Mouse (Mus musculus) urinary bladder, postnatal 4 days (tissue): Measurements from ENCODE around the gene Lpo.
"Not testable (repeated sequence)": the region's sequence is repeated elsewhere in the genome, so short reads cannot be mapped to it uniquely, and the experiment has no call there.

Source experiments
- DNase-seq, 2 experiments: peaks; one replicate each; pipeline ENCODE4 v3.0.0; 2021 to 2022; ENCODE audit warnings: low spot score in 2 of 2

Gene Lpo

DNA sequence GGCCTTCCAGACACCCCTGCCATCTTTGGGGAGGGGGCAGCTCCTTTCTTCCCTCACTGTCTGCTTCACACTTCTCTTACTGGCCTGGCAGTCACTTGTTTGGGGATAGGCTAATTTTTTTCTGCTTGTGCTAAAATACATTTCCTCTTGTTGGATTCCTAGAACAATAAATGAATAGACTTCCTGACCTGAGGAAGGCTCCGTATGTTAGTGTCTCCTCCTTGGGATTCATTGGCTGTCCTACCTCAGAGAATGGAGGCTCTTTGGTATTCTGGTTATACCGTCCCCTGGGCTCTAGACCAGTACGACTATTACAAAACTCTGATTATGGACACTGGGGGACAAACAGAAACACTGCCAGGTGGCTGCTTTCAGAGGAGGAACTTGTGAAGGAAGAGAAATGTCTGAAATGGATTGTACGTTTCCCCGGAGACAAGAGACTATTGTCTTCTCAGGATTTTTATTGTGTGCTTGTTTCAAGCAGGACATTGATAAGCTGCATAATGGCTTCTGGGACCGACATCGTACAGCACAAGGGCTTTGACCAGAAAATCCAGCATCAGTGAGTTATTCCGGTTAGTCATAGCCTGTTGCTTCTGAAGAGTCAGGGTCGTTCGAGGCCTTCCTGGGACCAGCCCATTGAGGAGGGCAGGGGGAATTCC is at the start of gene Lpo:
Lpo (minus strand) TSS at position 51 of the 662 bp plus-strand sequence.
- no peak for DNase-seq

DNA sequence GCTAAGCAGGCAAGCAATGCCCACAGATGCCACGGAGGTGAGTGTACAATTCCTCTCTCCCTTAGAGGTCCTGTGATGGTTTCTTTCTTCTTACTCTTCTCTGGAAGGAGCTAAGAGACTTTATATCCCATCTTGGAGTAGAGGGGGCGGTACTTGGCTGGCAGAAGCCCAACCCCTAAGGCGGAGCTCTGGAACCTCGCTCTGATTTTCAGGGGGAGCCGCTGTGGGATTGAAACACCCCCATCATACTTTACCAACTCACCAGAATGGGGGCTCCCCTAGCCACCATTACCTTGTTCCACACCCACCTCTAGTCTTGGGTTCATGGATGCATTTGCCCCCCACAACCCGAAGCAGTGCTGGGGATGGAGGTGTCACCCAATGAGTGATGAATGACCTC is 47.3 kb upstream of the Lpo start, which contains the start of gene Epx:
Epx (minus strand) TSS at position 101 of the 400 bp plus-strand sequence.
- no peak for DNase-seq

DNA sequence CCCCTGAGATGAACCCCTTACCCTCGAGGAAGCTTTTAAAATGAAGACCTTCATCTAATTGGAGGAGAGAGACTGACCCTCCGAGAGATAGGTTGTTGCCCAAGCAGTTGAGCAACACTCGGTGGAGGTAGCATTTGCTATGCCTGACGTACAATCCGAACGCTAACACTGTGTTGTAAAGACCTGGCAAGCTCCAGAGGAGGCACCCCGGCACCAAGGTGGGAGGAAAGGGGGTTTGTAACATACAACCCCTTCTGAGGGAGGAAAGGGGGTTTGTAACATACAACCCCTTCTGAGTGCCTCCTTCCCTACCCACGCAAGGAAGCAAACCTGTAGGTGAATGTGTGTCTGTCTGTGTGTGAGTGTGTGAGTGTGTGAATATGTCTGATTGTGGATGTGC is 43.7 kb upstream of the Lpo start:
- no peak for DNase-seq

DNA sequence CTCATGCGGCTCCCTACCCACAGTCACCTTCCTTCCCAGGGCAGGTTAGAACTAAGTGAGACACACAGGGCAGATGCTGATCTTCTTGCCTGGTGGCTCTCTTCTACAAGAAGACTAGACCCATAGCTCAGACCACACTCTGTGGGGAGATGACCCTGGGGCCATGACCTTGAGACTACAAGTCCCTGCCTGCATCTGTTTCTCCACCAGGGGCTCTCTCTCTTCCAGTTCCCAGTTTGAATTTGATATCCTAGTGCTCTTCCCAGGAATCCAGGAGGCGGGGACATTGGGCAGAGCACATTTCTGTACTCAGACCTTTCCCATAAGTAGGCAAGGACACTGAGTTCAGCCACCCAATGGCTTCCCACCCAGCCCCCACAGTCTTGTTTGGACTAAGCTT is 42.0 kb upstream of the Lpo start:
- DNase-seq = no peak

DNA sequence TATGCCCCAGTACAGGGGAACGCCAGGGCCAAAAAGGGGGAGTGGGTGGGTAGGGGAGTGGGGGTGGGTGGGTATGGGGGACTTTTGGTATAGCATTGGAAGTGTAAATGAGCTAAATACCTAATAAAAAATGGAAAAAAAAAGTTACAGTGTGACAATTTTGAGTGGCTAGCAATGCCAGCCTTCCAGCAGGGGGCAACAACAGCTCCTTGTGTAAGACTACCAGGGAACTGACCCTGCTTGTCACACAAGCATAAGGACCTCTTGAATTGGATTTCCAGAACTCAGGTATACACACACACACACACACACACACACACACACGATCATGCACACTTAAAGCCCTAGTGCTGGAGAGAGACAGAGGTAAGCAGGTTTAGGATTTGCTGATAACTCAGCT is 38.8 kb upstream of the Lpo start:
- not testable (repeated sequence) for DNase-seq

DNA sequence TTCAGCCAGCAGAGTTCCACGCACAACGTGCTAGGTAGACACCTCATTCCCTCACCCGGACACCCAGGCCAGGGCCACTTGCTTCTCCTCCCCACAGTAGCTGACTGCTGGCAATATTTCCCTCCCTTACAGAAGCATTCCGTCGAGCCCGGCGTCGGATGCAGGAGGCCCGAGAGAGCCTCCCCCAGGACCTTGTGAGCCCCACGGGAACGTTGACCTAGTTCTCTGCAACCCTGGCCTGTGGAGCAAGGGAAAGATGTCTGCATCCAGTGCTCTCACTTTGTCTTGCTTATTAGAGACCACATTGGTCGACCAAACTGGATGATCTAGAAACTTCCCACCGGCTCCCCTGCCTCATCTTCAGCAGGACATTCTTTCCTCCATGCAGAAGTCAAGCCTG is 34.7 kb upstream of the Lpo start:
- no peak for DNase-seq

DNA sequence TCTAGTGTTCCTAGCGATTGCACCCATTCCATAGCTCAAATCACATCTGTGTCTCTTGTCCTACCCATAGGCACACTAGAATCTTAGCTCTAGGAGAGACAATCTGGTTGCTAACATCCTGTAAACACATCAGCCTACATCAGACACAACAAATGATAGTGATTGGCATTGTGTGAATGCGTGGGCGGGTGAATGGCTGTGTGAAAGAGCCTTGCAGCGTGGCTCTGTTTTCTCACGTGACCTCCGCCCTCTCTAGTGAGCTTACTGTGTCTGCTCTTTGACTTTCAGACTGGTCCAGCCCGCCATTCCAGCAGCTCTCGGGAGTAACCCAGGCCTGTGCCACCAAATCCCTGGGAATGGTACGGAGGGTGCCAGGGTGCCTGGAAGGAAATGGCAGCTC is 32.3 kb upstream of the Lpo start:
- DNase-seq = no peak

DNA sequence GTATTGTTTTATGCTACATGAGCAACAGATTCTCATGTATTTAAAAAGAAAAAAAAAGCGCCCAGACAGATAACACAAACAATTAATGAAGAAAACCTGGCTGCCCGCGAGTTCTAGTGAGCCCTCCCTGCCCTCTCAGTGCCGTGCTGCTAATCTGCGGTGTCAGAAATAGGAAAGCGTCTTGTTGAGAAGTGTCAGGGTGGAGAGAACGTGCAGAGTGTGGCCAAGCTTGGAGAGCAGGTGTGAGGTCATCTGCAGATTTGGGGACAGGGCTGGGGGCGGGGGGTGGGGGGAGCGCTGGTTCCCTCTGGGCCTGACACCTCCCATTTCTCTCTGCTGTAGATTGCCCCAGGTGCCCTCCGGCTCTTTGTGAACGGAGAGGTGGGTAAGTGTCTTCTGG is 31.2 kb upstream of the Lpo start:
- DNase-seq = no peak

DNA sequence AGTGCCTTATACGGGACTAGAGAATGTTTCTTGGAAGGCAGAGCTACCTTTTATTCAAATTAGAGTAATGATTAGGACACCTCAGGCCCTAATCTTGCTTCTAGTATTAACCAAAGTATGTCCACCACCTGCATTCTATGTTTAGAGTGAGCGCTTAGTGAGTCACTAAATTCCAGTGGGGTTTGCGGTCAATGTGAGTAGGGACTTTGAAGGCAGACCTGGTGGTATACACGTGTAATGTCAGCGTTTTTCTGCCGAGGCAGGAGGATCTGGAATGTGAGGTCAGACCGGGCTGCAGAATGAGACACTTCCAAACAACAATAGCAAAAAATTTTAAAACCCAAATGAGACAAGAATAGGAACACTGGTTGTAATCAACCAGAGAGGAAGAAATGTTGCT is 26.5 kb upstream of the Lpo start:
- no peak for DNase-seq

DNA sequence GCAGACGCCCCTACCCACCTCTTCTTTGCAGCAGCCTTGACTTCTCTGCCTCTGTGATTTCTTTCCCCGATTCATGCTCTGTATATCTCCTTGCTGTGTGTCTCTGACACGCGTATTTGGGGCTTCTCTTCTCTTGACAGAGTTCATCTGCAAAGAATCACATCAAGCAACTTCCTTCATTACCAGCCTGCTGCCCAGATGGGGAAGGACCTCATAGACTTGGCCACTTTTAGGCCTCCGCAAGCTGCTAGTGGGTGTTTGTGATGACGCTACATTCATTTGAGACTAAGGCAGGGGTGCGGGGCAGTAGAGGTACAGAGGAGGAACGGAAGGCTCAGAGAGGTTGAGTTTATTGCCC is 25.5 kb upstream of the Lpo start:
- DNase-seq = no peak

DNA sequence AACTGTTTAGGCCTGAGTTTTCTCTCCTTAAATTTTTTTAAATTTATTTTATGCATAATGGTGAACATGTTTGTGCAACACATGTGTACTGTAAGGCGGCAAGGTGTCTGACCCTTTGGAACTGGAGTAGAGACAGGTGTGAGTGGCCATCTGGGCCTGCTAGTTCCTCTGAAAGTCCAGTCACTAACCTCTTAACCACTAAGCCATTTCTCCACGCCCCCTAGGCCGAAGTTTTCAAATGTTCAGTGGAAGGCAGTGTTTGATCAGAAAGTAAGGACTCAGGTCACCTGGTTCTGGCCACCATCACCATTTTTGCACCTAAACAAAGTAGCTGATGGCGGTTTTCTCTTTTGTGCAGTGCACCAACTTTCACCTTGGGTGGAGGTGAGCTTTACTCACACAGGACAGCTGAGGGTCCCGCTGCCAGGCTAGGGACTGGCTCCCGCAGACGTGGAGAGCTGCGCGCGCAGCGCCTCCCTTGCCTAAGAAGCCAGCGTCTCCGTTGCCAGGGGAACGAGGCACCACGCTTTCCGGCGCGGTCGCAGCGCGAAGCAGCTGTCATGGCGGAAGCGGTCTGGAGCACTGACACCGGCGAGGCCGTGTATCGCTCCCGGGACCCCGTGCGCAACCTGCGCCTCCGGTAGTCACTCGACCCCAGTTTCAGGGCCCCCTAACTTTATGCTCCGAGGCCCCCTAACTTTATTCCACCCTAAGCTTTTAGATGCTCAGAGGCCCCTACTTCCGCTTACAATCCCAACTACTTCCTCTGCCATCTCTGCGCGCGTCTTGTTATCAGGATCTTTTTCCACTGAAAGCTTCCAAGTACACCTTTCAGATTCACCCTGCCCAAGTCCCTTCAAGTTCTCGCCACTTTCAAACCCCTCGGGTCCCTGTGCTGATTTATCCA is 24.9 kb upstream of the Lpo start, which contains the start of gene Mks1:
Mks1 (plus strand) TSS at position 526 of the 907 bp plus-strand sequence.
- DNase-seq = peak; percentile 85 to 92

DNA sequence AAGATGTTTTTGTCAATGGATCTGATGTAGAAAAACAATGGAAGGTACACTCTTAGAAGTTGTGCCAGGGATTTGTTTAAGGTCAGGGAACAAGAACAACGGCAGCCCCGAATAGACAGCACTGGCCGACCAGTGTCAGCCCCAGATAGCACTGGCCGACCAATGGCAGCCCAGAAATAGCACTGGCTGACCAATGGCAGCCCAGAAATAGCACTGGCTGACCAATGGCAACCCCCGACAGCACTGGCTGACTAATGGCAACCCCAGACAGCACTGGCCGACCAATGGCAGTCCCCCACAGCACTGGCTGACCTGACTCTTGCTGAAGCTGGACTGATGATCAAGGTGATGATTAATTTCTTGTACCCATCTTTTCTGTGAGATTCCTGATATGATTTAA is 19.8 kb upstream of the Lpo start:
- DNase-seq = no peak

DNA sequence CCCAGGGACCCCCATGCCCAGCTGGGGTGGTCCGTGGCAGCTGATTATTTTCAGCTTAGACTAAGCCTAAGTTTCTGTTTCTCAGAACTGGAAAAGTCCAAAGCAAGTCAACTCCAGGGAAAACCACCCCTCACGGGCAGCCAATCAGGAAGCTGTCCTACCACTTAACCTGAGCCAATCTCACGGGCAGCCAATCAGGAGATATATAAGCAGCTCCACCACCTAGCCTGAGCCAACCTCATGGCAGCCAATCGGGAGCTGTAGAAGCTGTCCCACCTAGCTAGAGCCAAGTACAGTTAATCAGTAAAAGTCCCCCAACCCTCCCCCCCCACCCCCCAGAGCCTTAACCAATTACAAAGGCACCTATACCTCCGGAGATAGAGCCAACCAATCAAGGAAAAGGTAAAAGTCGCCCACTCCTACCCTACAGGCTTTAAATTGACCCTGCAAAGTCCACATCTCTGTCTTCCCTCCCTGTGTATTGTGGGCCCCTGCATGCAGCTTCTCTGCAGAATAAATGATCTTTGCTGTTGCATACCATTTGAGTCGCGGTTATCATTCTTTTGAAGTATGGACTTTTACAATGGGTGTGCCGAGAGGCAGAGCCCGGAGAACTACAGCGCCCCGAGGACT is 19.0 kb upstream of the Lpo start:
- peak in 1 of 2 experiments; percentile 52 for DNase-seq

DNA sequence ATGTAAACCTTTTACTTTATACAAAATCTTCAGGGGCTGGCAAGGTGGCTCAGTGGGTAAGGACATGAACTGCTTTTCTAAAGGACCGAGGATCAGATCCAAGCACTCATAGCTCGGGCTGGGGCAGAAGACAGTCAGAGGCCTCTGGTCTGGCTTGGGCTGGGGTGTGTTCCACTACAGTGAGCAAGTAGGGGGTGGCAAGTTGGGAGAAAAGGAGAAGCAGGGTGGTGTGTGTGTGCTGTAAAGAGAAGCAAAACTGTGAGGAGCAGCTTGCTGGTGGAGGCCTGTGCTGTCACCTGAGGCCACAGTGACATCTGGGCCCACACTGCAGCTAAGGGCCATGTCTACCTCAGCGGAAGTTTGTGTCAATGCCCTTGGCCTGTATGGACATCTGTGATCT is 13.3 kb upstream of the Lpo start:
- DNase-seq = no peak

DNA sequence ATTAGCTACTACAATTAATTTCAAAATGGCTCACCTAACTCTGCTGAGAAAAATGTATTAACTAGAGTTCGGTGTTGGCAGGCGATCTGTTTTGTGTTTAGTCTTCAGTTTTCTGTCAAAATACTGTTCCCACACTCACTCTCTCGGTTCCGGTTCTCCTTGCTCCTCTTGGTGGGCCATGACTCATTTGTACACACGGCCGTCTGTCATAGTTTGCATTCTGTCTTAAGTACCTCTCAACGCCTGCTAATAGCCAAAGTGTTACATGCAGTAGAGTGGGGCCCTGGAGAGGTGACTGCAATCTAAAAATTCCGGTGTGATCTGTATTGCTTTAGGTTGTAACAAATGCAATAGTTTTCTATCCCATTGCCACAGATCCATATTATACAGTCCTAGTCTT is 12.6 kb upstream of the Lpo start:
- no peak for DNase-seq

DNA sequence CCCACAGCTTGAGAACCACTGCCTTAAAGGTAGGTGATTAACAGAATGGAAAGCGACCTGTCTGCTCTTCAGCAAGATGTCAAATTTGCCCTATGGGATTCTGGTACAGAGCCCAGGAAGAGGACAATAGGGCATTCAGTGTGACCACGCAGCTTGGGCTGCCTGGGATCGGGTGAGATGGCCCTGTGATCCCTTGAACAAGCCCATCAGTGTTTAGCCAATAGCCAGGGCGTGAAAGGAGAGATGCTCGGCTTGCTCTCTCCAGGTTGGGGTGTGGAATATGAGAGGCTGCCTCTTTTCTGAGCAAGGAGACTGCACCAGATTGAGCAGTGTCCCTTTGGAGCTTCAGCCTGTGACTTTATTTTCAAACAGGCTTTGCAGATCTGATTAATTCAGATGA is 6.6 kb downstream of the Lpo start:
- no peak for DNase-seq

DNA sequence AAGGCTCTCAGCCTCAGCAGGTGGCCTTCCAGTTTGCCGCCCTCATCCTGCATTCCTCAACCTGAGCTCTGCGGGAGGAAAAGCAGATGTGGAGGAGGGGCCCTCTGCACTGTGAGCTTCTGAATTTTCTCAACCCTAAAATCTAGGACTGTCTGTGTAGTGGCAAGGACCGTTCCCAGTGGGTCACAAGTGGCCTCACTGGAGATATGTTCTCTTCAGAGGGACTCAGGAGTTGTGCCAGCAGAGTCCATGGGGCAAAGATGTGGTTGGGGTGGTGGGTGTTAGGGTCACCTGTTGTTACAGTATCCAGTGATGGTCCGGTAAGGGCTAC is 10.7 kb downstream of the Lpo start:
- DNase-seq = no peak

DNA sequence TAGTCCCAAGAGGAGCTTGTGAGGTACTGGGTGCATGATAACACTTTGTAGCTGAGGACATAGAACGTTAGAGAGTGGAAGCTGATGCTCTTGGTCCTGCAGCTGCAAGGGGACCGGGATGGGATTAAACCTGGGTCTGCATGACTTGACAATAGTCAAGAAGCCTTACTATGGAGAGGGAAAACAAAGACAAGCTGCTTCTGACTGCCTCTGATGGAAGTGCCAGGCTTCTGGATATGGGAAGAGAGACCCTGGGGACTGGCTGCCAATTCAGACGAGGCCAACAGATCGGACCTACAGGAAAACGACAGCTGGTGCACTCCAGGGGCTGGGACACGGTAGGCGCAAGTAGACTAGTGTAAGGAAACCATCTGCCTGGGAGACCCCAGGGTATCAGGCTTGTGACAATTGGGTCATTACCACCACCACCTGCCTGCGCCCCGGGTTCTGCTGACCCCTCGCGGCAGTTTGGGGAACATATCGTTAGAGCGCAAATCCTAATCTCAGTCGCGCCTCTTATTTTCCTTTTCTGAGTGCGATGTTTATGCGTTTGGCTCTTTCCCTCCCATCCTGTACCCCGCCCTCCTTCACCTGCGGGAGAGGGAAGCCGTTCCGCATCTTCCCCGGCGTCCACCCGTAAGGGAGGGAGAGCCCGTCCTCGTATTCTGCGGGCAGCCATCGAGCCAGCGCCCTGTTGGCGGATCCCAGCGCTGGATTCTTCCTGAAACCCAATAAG is 11.2 kb downstream of the Lpo start:
- DNase-seq = no peak

DNA sequence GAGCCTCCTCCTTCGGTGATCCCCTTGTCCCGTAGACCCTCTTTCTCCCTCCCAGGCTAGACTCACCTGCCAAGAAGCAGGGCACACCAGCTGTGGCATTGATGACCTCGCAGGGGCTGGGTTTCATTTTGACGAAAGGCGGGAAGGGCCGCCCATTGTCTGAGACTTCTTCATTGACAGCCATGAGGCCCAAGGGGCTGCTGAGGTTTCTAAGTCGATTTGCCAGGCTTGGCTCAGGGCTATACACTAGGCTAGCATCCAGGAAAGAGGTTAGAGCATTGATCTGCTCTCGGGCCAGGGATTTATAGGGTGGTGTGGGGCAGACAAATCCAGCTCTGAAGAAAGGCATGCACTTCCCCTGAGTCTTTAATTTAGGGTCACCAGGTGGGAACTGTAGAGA is 13.3 kb downstream of the Lpo start:
- no peak for DNase-seq

DNA sequence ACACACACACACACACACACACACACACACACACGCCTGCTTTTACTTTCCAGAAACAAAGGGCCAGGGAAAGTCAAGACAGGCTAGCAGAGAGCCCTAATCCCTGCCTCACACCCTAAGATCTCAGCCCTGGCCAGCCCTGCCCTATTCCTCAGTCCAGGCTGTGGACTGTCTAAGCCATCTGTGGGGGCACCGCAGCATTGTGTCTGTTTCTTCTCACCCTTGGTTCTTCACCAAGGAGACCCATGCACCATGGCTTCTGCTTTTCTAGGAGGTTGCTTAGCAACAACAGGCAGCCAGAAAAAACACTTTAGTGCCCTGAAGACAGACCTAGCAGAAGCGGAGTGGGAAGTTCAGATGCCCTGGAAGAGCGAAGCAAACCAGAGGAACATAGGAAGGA is 16.7 kb downstream of the Lpo start:
- DNase-seq = no peak

DNA sequence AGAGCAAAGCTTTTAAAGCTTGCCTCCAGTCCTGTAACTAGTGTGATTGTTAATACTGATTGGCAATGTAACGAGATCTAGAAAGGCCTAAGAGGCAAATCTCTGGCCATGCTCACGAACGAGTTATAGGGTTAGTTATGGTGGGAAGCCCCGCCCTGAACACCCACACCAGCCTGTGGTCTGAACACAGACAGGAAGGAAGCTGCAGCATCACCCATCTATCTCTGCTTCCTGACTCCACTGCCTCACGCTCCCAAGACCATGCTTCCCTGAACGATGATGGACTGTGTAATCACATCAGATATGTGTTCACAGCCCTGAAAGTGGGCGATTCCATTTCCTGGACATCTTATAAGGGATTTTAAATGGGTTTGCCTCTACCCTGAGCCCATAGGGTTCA is 19.9 kb downstream of the Lpo start:
- DNase-seq = no peak

DNA sequence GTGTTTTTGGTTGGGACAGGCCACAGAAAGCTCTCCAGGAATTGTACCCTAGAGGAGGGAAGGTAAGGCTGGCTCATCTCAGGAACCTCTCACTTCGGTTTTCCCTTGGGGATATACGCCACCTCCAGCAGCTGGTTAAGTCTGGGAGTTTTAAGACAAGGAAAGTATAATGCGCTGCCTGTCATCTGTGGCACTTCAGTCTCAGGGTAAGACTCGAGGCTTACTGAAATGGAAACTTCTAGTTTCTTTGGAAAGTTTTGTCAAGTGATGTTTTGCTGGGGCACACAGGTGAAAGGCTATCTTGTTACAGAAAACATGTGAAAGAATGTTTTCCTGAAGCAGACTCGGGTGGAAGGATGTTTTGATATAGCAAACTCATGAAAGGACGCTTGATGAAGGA is 20.7 kb downstream of the Lpo start:
- no peak for DNase-seq
